Mouse (Mus musculus) megakaryocyte, adult 5-6 weeks (primary cell): ENCODE measurements around the gene 5031439G07Rik. TPM values are rescaled to one million over a fixed set of nuclear protein-coding genes. Genes with fewer than 3 reads are reported as not detected.
"Not testable (repeated sequence)": the region's sequence is repeated elsewhere in the genome, so short reads cannot be mapped to it uniquely, and the experiment has no call there.

Experiments
- ATAC-seq: 2 replicates; pipeline ENCODE4 v1.8.0; 2016; ENCODE audit warnings: mild to moderate bottlenecking, inconsistent platforms; ENCODE audit not compliant: poor library complexity, severe bottlenecking
- total RNA-seq, 2 experiments: library from RNA; stranded (forward) in 1 of 2; stranded (reverse) in 1 of 2; fragments of 153-499, 151-499 nt in 1 of 2; fragments of 221-1000, 200-1000 nt in 1 of 2; gene quantifications; 2 replicates each; pipeline versions ENCODE4 v1.2.3 to v1.2.4; 2015 to 2017

The 5031439G07Rik gene
- total RNA-seq (2015) (48.7 and 48.8 TPM in 2 replicates), total RNA-seq (2017) (65.3 and 73.5 TPM in 2 replicates)

DNA sequence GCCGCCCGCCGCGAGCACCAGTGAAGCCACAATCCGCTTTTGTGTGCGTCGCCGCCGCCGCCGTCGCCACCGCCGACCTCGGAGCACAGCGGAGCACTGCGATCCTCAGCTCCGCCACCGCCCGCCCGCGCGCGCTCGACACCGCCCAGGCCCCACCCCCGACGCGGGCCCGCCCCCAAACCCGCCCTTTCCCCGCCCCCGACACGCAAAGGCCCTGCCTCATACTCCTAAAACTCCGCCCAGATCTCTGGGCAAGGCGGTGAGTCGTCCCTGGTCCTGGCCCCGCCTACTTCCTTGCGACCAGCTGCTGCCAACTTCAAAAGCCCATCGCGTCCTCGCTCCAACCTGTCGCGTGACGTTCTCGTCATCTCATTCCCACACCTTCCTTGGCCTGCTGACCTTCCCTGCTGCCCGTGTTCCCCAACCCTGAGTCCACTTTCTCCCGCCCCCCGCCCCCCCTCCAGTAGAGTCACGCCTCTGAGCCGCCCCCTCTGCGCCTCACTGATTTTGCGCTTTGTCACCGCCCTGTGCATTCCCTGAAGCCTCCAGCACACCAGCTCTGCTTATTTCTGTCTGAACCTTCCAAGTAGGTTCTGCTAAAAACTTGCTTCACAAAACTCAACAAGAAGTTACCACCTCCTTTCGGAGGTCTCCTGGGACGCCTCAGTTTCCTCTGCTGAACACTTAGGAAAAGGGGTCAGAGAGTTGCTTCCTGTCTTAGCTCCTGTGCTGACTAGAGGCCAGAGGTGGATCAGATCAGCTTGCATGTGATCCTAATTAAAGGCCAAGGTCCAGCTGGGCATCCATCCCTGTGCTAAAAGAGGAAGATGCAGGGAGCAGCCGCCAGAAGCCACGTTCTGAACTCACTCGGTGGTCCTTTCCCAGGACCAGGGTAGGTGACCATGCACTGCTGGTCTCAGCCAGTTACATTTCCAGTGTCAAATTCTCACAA lies at the start of gene 5031439G07Rik:
Gene 5031439G07Rik, minus strand, starts transcription at position 678 of the 952 bp plus-strand sequence.
- peak; percentile 86 for ATAC-seq

DNA sequence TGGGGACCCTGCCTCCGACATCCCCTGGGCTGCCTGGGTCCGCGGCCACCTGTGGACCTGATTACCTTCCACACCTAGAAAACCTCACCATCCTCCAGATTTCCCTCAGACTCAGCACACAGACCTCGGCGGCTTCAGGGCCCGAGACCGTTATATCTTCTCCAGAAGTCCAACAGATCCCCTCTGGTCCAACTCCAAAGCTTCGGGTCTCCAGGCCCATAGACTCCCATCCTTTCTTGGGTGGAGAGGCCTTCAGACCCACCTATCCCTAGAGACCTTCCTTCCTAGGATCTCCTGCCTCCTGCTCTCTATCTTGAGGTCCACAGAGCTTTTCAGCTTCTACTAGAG lies 49.0 kb upstream of the 5031439G07Rik start:
- no peak for ATAC-seq

DNA sequence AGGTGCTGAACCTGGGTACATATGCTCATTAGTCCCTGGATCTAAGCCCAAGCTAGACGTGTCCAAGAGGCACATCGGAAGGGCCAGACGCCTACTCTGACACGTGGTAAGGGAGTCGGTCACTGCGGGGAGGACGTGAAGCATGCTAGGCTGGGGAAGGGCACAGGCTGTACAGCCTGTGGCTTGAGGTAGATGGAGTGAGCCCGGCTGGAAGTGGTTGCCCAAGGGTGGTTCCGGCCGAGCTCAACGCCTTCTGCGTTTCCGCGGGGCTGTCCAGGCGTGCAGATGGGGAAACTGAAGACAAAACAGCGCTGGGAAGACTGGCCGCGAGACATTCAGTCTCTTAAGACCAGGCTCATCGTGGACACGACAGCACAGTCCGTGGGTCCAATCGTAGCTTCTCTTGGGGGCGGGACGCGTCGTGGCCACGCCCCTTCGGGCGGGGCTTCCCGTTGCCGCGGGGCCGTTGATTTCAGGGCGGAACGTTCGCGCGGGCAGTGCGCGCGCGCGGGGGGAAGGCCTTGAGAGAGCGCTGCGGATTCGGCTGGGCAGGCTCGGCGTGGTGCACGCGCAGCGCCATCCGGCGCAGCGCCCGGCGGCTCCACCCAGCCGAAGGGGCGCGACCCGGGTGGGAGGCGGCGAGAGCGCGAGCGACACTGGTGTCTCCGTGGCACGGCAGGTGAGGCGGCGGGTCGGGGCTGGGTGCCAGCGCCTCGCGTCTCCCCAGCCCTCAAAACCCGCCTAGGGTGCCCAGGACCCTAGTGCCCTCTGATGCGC lies 48.4 kb upstream of the 5031439G07Rik start:
- ATAC-seq: peak; percentile 93

DNA sequence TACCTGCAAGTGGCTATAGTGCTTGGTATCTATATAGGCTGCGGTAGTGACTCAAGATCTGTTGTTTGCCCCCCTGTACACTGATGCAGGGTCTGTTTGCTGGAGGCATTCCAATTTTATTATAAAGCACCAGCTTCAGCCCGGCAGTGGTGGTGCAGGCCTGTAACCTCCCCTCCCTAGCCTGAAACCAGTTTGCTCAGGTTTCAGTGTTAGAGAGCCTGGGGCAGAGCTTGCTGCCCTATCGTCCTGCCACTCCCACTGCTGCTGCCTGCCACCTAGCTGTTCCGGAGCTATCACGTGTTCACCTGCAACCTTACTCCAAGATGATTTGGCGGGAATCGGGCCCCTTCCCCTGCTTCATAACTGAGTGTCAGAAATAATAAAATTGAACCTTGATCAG lies 45.6 kb upstream of the 5031439G07Rik start:
- not testable (repeated sequence) for ATAC-seq

DNA sequence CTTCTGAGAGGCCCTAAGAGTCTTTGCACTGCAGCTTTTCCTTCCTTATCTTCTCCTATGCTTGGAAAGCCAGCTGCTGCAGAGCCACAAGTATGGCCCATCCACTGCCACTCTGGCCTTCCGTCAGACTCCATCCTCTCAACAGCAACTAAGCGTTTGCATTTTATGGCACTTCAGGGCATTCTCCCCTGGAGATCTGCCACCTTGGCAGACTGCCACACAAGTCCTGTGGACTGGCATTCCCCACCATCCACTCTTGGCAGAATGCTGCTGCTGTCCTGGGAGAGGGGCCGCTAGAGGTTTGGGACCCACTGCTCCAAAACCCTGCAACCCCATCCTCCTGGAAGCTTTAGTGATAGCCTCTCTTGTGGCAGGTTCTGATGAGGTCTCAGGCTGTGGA lies 43.5 kb upstream of the 5031439G07Rik start:
- ATAC-seq: no peak

DNA sequence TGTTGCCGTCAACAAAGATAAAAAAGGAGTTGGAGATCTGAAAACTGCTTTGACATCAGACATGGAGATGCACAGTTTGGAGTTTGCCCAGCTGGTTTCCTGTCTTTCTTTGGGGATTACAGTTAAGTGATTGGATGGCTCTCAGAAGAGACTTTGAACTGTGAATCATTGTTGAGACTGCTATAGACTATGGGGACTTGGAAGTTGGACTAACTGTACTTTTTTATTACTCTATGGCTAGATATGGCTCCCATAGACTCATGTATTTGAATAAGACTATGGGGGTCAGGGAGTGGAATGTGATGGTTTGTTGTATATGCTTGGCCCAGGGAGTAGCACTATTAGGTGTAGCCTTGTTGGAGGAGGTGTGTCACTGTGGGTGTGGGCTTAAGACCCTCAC lies 42.3 kb upstream of the 5031439G07Rik start:
- not testable (repeated sequence) for ATAC-seq

DNA sequence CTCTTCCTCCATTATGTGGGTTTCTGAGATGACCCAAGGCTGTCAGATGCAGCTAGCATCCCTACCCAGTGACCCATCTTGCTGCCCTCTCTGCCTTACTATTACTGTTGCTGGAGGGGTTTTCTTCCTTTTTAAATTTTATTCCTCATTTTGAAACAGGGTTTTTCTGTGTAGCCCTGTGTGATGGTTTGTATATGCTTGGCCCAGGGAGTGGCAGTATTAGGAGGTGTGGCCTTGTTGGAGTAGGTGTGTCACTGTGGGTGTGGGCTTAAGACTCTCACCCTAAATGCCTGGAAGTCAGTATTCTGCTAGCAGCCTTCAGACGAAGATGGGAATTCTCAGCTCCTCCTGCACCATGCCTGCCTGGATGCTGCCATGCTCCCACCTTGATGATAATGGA lies 40.3 kb upstream of the 5031439G07Rik start, which contains the start of gene Fam118a:
Gene Fam118a, plus strand, starts transcription at position 301 of the 400 bp plus-strand sequence.
- ATAC-seq: not testable (repeated sequence)

DNA sequence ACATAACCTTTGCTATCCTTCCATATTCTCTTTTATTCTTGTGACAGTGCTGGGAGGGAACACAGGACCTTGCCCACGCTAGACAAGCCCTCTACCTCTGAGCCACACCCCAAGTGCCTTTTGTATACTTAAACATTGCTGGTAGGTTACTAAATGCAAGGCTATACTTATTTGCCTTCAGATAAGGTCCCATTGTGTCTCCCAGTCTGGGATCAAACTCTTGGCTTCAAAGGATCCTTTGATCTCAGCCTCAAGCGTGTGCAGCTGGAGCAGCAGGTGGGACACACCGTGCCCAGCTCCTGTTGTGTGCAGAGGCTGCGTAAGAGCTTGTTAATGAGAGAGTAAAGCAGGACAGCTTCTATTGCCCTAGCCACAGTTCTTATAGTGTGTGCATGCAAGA lies 39.4 kb upstream of the 5031439G07Rik start:
- ATAC-seq: no peak

DNA sequence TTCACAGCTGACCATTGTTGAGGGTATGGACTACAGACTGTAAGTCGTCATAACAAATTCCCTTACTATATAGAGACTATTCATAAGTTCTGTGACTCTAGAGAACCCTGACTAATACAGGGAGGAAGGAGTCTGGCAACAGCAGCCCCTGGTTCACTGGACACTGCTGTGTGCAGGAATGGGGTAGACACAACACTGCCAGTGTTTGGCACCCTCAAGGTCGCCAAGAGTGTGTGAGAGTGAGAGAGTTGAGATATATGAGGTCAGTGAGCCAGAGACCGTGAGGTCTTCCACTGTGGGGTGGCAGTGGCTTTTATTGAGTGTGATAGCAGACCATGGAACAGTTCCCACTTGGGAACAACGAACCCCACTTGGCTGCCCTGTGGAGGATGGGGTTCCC lies 37.8 kb upstream of the 5031439G07Rik start:
- ATAC-seq: no peak

DNA sequence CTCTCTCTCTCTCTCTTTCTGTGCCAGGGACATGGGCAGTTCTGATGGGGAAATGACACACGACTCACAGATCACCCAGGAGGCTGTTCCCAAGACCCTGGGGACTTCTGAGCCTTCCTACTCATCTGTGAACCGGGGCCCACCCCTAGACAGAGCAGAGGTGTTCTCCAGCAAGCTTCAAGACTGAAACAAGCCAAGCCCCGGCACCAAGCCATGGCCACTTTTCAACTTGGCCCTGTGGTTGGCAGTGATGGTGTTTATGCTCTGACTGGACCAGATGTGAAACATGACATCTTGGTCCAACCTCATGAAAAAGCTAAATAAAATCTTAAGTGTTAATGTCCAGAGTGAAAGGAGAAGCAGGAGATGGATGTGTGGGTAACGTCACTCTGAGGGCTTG lies 33.9 kb upstream of the 5031439G07Rik start:
- ATAC-seq: no peak

DNA sequence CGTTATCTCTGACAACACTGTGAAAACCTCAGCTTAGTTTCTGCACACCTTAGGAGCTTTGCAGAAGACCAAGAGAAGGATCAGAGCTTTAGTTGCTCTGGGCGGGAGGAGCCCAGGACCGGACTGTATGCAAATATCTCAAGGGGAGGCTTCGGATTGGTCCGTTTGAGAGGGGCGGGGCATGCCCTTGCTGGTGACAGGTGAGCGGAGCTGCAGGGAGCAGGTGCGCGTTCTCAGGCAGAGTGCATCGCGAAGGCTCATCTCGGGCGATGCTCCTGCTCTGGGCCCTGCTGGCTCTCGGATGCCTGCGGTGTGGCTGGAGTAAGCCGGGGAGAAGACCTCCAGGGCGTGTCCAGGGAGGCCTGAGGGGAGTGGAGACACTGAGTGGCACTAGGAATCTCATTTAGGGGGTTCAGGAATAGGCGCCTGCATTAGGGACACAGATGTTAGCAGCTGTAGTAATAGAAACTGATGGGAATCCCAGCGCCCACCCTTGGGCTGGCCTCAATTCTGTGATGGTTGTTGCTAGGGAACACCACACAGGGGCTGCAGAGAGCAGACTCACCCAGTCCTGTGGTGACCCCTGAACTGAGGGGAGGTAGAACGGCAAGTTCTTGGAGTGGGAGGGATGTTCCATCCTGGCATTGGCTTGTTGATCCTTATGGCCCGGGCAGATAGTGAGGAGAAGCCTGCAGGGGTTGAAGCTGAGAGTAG lies 28.8 kb upstream of the 5031439G07Rik start, which contains the start of gene Upk3a:
Gene Upk3a, plus strand, starts transcription at position 191 of the 714 bp plus-strand sequence.
- ATAC-seq: no peak

DNA sequence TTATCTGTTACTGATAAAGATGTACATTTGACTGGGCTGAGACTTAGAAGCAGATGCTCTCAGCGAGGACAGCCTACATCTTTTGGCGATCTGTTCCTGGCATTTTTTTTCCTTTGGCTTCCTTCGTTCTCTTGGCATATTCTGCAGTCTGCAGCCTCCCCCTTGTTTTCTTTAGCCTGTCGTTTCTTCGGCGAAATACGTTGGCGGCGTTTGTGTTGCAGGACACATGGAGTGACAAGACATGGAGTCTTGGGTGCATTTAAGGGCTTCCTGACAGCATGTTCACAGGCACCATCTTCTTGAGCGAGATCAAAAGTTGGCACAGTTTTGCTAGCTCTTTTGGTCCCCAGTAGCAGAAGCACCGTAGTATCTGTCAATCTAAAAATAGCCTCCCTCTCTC lies 27.4 kb upstream of the 5031439G07Rik start:
- ATAC-seq: no peak

DNA sequence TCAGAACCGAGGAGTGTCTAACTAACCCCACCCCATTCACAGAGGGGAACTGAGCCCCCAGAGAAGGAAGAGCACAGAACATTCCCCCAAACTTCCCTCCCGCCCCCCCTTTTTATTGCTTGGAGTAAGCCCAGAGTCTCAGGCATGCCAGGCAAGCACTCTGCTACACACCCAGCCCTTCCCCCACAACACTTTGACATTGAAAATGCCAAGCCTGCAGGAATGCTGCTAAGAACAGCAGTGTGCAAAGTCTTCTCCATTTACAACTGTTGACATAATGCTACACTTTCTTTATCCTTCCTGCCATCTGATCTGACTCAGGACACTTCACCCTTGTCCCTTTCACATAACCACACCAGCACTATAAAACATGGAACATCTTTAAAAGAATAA lies 24.3 kb upstream of the 5031439G07Rik start:
- no peak for ATAC-seq

DNA sequence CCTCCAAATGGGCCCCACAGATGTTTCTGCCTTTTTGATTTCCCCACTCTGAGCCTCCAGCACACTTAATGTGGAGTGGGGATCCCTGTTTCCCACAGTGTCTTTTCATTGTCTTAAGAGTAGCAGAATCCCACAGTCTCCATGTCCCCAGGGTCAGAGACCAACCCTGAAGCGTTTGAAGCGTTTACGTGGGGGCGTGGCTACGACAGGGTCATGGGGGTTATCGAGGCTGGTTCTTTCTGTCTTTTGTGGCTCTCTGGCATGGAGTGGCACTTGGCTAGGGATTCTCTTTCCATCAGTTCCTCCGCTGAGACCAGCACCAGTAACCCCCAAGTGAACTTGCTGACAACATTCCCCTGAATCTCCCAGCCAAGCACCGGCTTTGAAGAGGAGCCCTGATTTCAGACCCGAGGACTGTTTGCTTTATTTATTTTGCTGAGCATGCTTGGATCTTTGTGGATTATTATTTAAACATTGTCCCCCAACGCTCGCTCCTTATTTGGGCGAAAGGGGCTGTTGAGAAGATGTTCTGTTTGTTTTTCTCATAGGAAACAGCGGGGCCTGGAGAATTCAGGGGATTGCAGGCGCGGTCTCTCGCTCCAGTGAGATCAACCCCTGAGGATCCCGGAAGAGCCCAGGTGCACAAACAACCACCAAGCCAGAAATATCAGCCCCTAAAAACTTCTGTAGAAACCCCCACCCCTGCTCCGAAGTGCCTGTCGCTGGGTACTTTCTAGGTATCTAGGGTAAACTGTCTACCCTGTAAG lies 23.7 kb upstream of the 5031439G07Rik start:
- no peak for ATAC-seq

DNA sequence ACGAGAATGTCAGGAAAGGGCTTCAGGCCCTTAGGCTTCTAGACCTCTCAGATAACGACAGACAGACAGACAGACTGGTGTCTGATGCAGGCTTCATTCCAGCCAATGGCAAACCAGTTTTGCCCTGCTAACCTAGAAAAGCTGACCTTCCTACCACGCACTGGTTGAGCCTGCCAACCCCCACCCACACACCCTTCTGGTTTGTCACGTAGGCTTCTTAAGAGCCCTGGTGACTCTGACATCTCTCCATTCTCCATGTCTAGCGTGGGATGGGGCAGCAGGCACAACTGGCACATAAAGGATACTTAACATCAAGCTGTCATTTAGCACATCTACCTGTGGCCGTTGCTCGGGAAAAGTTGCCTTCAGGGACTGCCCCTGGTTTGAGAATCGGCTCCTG lies 21.3 kb upstream of the 5031439G07Rik start:
- ATAC-seq: no peak

DNA sequence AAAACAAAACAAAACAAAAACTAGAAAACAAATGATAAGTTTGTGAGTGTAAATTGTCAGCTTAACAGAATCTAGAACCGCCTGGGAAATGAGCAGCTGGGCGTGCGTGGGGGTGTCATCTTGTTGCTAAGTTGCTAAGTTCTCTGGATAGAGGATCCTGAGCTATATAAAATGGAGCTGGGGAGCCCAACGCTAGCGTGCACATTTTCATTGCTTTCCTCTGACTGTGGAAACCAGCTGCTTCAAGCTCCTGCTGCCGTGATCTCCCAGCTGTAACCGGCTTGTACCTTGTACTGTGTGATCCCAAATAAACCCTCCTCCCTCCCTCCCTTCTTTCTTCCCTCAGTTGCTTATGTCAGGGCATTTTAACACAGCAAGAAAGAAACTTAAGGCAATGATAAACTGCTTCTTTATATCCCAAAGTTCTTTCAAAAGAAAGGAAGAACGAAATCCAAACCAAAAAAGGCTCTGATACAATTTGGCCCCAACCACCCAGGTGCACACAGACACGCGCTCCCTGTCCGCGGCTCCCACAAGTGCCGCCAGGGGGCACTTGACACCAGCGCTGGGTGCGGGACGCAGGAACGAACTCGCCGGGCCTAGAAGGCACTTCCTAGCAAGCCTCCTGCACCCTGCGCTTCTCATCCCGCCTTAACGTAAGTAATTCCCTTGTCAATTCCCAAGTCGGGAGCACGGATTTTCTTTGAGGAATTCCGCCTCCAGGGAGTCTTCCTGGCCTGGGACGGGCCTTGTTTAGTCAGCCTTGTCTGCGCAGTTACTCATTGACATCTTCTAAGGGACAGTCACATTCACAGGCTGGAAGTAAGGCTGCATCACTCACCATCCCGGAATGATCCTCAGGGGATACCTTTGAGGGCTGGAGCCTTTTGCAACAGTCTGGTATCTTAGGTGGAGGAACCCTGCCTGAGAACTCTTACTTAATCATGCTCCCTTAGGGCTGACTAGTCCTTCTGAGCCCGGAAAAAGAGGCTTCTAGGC lies 12.9 kb upstream of the 5031439G07Rik start:
- ATAC-seq: peak; percentile 100

DNA sequence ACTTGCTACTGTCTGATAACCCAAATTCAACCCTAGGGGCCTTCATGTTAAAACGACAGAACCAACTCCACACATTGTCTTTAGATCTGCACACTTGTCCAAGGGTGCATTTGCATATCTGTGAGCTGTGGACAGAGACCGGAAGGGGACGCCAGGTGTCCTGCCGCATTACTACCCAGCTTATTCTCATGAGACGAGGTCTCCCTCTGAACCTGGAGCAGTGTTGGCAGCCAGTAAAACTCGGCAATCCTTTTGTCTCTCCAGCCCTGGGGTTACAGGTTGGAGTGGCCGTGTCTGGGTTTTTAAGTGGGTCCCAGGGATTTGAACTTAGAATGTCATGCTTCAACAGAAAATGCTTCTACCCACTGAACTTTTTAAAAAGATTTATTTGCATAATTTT lies 11.6 kb upstream of the 5031439G07Rik start:
- no peak for ATAC-seq

DNA sequence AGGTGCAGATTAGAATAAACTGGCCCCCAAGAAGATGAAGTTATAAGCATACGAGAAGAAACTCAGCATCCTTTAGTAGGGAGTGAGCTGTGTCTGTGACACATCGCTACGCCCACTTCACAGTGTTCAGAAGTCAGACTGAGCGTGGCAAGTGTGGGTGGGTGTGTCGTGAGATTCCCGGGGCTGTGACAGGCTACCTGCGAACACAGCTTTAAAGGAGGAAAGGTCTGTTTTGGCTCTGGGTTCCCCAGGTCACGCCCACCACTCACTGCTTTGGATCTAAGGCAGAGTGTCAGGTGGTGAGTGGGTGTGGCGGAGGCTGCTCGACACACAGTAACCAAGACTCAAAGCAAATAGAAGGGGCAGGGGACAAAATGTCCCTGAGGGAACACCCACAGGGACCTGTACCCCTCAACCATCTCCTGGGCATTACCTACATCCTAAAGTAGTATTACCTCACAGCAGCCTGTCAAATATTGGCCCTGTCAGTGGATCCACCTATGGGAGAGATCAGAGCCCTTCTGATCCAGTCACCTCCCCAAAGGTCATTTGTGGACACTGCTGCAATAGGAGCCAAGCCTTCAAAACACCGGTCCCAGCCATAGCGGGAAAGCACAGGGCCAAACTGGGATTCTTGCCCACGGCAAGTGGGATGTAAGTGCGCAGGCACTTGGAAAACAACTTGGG lies 9.6 kb upstream of the 5031439G07Rik start:
- no peak for ATAC-seq
